Mouse (Mus musculus) stomach, embryonic 14.5 days (tissue): ENCODE measurements around the gene Rnf141. TPM values are rescaled to one million over a fixed set of nuclear protein-coding genes. Genes with fewer than 3 reads are reported as not detected.

Experiments
- ATAC-seq: fragments of 200-750 bp; cut with Nextera tagmentation; 2 replicates; pipeline ENCODE4 v1.8.0; 2017; ENCODE audit warnings: low read depth, moderate TSS enrichment; ENCODE audit not compliant: insufficient number of reproducible peaks, insufficient read depth, low FRiP score
- H3K27ac ChIP-seq: fragments of 300-500 bp; sonication (generic); 2 replicates; pipeline ENCODE4 v1.5.1; 2014; ENCODE audit warnings: mild to moderate bottlenecking, low read length, moderate library complexity, mixed read lengths
- H3K27me3 ChIP-seq: fragments of 300-500 bp; sonication (generic); 2 replicates; pipeline ENCODE4 v1.6.1; 2014; ENCODE audit warnings: low read length, control low read depth, mixed read lengths; ENCODE audit not compliant: control insufficient read depth, insufficient read depth
- H3K36me3 ChIP-seq: fragments of 300-500 bp; sonication (generic); 2 replicates; pipeline ENCODE4 v1.6.1; 2014; ENCODE audit warnings: mild to moderate bottlenecking, control low read depth, low read length, moderate library complexity, mixed read lengths; ENCODE audit not compliant: control insufficient read depth, insufficient read depth
- H3K4me1 ChIP-seq: fragments of 300-500 bp; sonication (generic); 2 replicates; pipeline ENCODE4 v1.6.1; 2014; ENCODE audit warnings: low read length, control low read depth, mixed read lengths; ENCODE audit not compliant: control insufficient read depth, insufficient read depth
- H3K4me2 ChIP-seq: fragments of 300-500 bp; sonication (generic); replicated peaks from 2 replicates; pipeline ENCODE4 v1.6.1; 2014; ENCODE audit warnings: low read depth, low read length, control low read depth
- H3K4me3 ChIP-seq: fragments of 300-500 bp; sonication (generic); 2 replicates; pipeline ENCODE4 v1.5.1; 2014; ENCODE audit warnings: low read depth, low read length, control low read depth
- H3K9ac ChIP-seq: fragments of 300-500 bp; sonication (generic); replicated peaks from 2 replicates; pipeline ENCODE4 v1.6.1; 2014; ENCODE audit warnings: low read depth, mild to moderate bottlenecking, control low read depth, low read length, moderate library complexity, mixed read lengths
- H3K9me3 ChIP-seq: fragments of 300-500 bp; sonication (generic); 2 replicates; pipeline ENCODE4 v1.6.1; 2016; ENCODE audit warnings: low read depth, low read length, control low read depth; ENCODE audit not compliant: control insufficient read depth
- WGBS: fragments of 180-500 bp; shearing (Covaris S2); extraction: QIAGEN DNeasy Blood & Tissue Kit; methylation state at CpG from one replicate; pipeline ENCODE4 v1.1.7; 2014; 5-methylcytosine and 5-hydroxymethylcytosine counted together
- polyA plus RNA-seq: library from polyadenylated mRNA; unstranded; fragments of >200 nt; fragmentation: Nextera tagmentation; extraction: Ambion mirVana; gene quantifications from 2 replicates; pipeline ENCODE4 v1.2.1, GENCODE M21; 2014

Gene Rnf141
- polyA plus RNA-seq, 1 experiment from 2014 or later, result 41.0 TPM

GRCm38 (mm10) chr7:110823593-110823992, 20.7 kb downstream of the Rnf141 start:
- H3K4me2 ChIP-seq, result no peak overlapping the region
- no peak overlapping the region for H3K4me3 ChIP-seq
- no peaks in the 10 kb centered on the region for H3K9me3 ChIP-seq
- ATAC-seq, result no peak
- H3K9ac ChIP-seq, result no peak overlapping the region
- H3K27me3 ChIP-seq, result no peaks in the 10 kb centered on the region
- H3K27ac ChIP-seq, result no peak overlapping the region
- peaks cover 6% of the 10 kb centered on the region; the same call in 1 of the 2 replicates for H3K4me1 ChIP-seq
- WGBS, result 75% methylated on average over 4 of the region's 4 CpGs
- H3K36me3 ChIP-seq, result peaks cover 5% of the 10 kb centered on the region; the same call in 1 of the 2 replicates

GRCm38 (mm10) chr7:110823076-110823475, 21.2 kb downstream of the Rnf141 start:
- Histone ChIP-seq H3K27ac (no peak overlapping the region), H3K4me2 (no peak overlapping the region), H3K4me1 (peaks cover 6% of the 10 kb centered on the region; the same call in 1 of the 2 replicates), H3K27me3 (no peaks in the 10 kb centered on the region), H3K9ac (no peak overlapping the region), H3K9me3 (no peaks in the 10 kb centered on the region), H3K36me3 (peaks cover 5% of the 10 kb centered on the region; the same call in 1 of the 2 replicates), H3K4me3 (no peak overlapping the region)
- WGBS, result 56% methylated on average over 8 of the region's 8 CpGs
- no peak for ATAC-seq

GRCm38 (mm10) chr7:110822055-110822454, 22.2 kb downstream of the Rnf141 start:
- H3K4me1 ChIP-seq, result peaks cover 6% of the 10 kb centered on the region; the same call in 1 of the 2 replicates
- ATAC-seq, result no peak
- no peak overlapping the region for H3K9ac ChIP-seq
- H3K4me2 ChIP-seq, result no peak overlapping the region
- no peak overlapping the region for H3K4me3 ChIP-seq
- H3K27me3 ChIP-seq, result no peaks in the 10 kb centered on the region
- no peaks in the 10 kb centered on the region for H3K9me3 ChIP-seq
- H3K27ac ChIP-seq, result no peak overlapping the region
- H3K36me3 ChIP-seq, result peaks cover 5% of the 10 kb centered on the region; the same call in 1 of the 2 replicates
- 34% methylated on average over 4 of the region's 4 CpGs for WGBS

- Histone ChIP-seq H3K4me3 (no peak overlapping the region), H3K9me3 (no peaks in the 10 kb centered on the region), H3K27me3 (no peaks in the 10 kb centered on the region), H3K4me2 (no peak overlapping the region), H3K9ac (no peak overlapping the region), H3K36me3 (peaks cover 5% of the 10 kb centered on the region; the same call in 1 of the 2 replicates), H3K4me1 (peaks cover 6% of the 10 kb centered on the region; the same call in 1 of the 2 replicates), H3K27ac (no peak overlapping the region)
- no peak for ATAC-seq
- WGBS, result 42% methylated on average over 3 of the region's 3 CpGs
These were observed 22.6 kb downstream of the Rnf141 start for GRCm38 (mm10) chr7:110821653-110822052.

GRCm38 (mm10) chr7:110821068-110821467, 23.2 kb downstream of the Rnf141 start:
- Histone ChIP-seq H3K4me3 (no peak overlapping the region), H3K4me2 (no peak overlapping the region), H3K27me3 (no peaks in the 10 kb centered on the region), H3K9ac (no peak overlapping the region), H3K27ac (no peak overlapping the region), H3K9me3 (no peaks in the 10 kb centered on the region), H3K4me1 (peaks cover 6% of the 10 kb centered on the region; the same call in 1 of the 2 replicates), H3K36me3 (peaks cover 5% of the 10 kb centered on the region; the same call in 1 of the 2 replicates)
- no peak for ATAC-seq
- WGBS, result 34% methylated on average over 5 of the region's 5 CpGs

- peaks cover 6% of the 10 kb centered on the region; the same call in 1 of the 2 replicates for H3K4me1 ChIP-seq
- no peak overlapping the region for H3K4me3 ChIP-seq
- no peak overlapping the region for H3K9ac ChIP-seq
- H3K27me3 ChIP-seq, result no peaks in the 10 kb centered on the region
- H3K4me2 ChIP-seq, result no peak overlapping the region
- H3K27ac ChIP-seq, result no peak overlapping the region
- ATAC-seq, result no peak
- 60% methylated on average over 11 of the region's 11 CpGs for WGBS
- no peaks in the 10 kb centered on the region for H3K9me3 ChIP-seq
- H3K36me3 ChIP-seq, result peaks cover 10% of the 10 kb centered on the region; the same call in 1 of the 2 replicates
These were observed 25.4 kb downstream of the Rnf141 start for GRCm38 (mm10) chr7:110818787-110819350.

GRCm38 (mm10) chr7:110818206-110818605, 26.1 kb downstream of the Rnf141 start:
- Histone ChIP-seq H3K27ac (no peak overlapping the region), H3K4me2 (no peak overlapping the region), H3K4me3 (no peak overlapping the region), H3K36me3 (peaks cover 10% of the 10 kb centered on the region; the same call in 1 of the 2 replicates), H3K9ac (no peak overlapping the region), H3K9me3 (no peaks in the 10 kb centered on the region), H3K27me3 (no peaks in the 10 kb centered on the region), H3K4me1 (peaks cover 6% of the 10 kb centered on the region; the same call in 1 of the 2 replicates)
- ATAC-seq, result no peak
- WGBS, result 79% methylated on average over 6 of the region's 6 CpGs

GRCm38 (mm10) chr7:110816037-110816436, 28.2 kb downstream of the Rnf141 start:
- Histone ChIP-seq H3K4me3 (no peak overlapping the region), H3K27ac (no peak overlapping the region), H3K4me2 (no peak overlapping the region), H3K9ac (no peak overlapping the region), H3K36me3 (peaks cover 10% of the 10 kb centered on the region; the same call in 1 of the 2 replicates), H3K27me3 (no peaks in the 10 kb centered on the region), H3K9me3 (no peaks in the 10 kb centered on the region), H3K4me1 (no peaks in the 10 kb centered on the region)
- ATAC-seq, result peak; percentile 33; the same call in 1 of the 2 replicates
- whole genome bisulfite sequencing, result 70% methylated on average over 5 of the region's 5 CpGs
